Mouse (Mus musculus) ES-E14 (cell line): ENCODE measurements around the gene Hnrnpa3. TPM values are rescaled to one million over a fixed set of nuclear protein-coding genes. Genes with fewer than 3 reads are reported as not detected.

Experiments
- DNase-seq: peaks from one replicate; pipeline ENCODE4 v3.0.0-alpha.2; 2013; ENCODE audit warnings: low read depth, low spot score
- H3K27ac ChIP-seq: 2 replicates; pipeline ENCODE4 v1.5.1; 2012; ENCODE audit warnings: low read depth, mild to moderate bottlenecking, low read length, moderate library complexity, mixed read lengths; ENCODE audit not compliant: poor library complexity, insufficient read depth, severe bottlenecking
- H3K36me3 ChIP-seq: 2 replicates; pipeline ENCODE4 v1.6.1; 2012; ENCODE audit warnings: mild to moderate bottlenecking, low read length, moderate library complexity, mixed read lengths; ENCODE audit not compliant: control insufficient read depth, poor library complexity, insufficient read depth, severe bottlenecking
- H3K4me1 ChIP-seq, 2 experiments: fragments of 150-350 bp in 1 of 2; sonication (generic) in 1 of 2; 2 replicates each; pipeline ENCODE4 v1.6.1; 2012; ENCODE audit warnings: low read length in 2 of 2, mild to moderate bottlenecking in 1 of 2, mixed read lengths in 1 of 2; ENCODE audit not compliant: control insufficient read depth in 2 of 2, insufficient read depth in 2 of 2, poor library complexity in 1 of 2
- H3K4me3 ChIP-seq, 2 experiments: fragments of 150-350 bp in 1 of 2; sonication (generic) in 1 of 2; 2 replicates each; pipeline ENCODE4 v1.5.1; 2012; ENCODE audit warnings: low read length in 2 of 2, low read depth in 1 of 2, mild to moderate bottlenecking in 1 of 2, mixed read lengths in 1 of 2; ENCODE audit not compliant: insufficient read depth in 1 of 2, poor library complexity in 1 of 2, severe bottlenecking in 1 of 2
- H3K9ac ChIP-seq: 2 replicates; pipeline ENCODE4 v1.6.1; 2012; ENCODE audit warnings: low read depth, mild to moderate bottlenecking, low read length, mixed read lengths; ENCODE audit not compliant: poor library complexity, insufficient read depth, severe bottlenecking
- H3K9me3 ChIP-seq: fragments of 150-350 bp; sonication (generic); 2 replicates; pipeline ENCODE4 v1.6.1; 2012; ENCODE audit warnings: low read depth, mild to moderate bottlenecking, low read length; ENCODE audit not compliant: control insufficient read depth, insufficient read depth
- CHD2 ChIP-seq: IDR thresholded peaks from 2 replicates; pipeline ENCODE4 v1.6.1; 2014; ENCODE audit warnings: mild to moderate bottlenecking, low read depth, low read length, inconsistent platforms
- HCFC1 ChIP-seq: IDR thresholded peaks from 2 replicates; pipeline ENCODE4 v1.6.1; 2012; ENCODE audit warnings: low read length, inconsistent platforms, borderline replicate concordance; ENCODE audit not compliant: insufficient read depth
- MAFK ChIP-seq: IDR thresholded peaks from 2 replicates; pipeline ENCODE4 v1.6.1; 2014; ENCODE audit warnings: mild to moderate bottlenecking, low read depth, low read length, inconsistent platforms; ENCODE audit not compliant: insufficient read depth
- ZC3H11A ChIP-seq: IDR thresholded peaks from 2 replicates; pipeline ENCODE4 v1.6.1; 2012; ENCODE audit warnings: low read depth, mild to moderate bottlenecking, inconsistent platforms, low read length, borderline replicate concordance
- ZNF384 ChIP-seq: IDR thresholded peaks from 2 replicates; pipeline ENCODE4 v1.6.1; 2012; ENCODE audit warnings: low read depth, low read length, inconsistent platforms
- in situ Hi-C, 2 experiments: fragments of 600-800 bp; cut with MboI; formaldehyde crosslinking; loops; one replicate each; pipeline ENCODE4 v1.15.1; 2025; ENCODE audit warnings: low sequenced_read_pairs in 2 of 2, inconsistent platforms in 1 of 2; ENCODE audit not compliant: unreplicated experiment in 2 of 2
- total RNA-seq: library from RNA; depleted of rRNA; stranded (reverse); fragments of 300-350 nt; gene quantifications from 2 replicates; pipeline ENCODE4 v1.2.3, GENCODE M21; 2012

The Hnrnpa3 gene
- total RNA-seq, 1 experiment, result 166 TPM

DNA sequence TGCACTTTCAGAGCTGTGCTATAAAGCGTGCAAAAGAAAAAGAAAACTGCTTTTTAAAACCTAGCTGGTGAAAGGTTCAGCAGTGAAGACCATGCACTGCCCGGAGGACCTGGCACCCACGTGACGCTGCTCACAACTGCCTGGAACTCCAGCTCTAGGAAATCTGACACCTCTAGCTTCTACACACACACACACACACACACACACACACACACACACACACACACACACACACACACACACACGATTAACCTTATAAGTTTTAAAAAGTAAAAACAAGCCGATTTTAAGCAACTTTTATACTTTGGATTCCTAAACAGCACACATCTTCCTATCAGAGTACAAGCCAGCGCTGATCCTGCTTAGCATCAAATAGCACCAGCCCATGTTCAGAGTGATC is 22.4 kb downstream of the Hnrnpa3 start:
- TF ChIP-seq ZC3H11A, result no peak
- TF ChIP-seq MAFK, result no peak
- no peak for TF ChIP-seq HCFC1
- no peak; the same call in 1 of the 2 replicates for TF ChIP-seq ZNF384
- no peak for TF ChIP-seq CHD2
- peak overlapping the region; percentile 67; the same call in 1 of the 2 replicates for H3K27ac ChIP-seq
- H3K4me1 ChIP-seq, result peaks cover 13 to 14% of the 10 kb centered on the region in 2 experiments
- H3K9ac ChIP-seq, result peak overlapping the region; percentile 62; the same call in 1 of the 2 replicates
- no peak for DNase-seq
- H3K4me3 ChIP-seq, result peak overlapping the region; percentile 8 to 16; a peak in 1 of 4 replicates
- H3K36me3 ChIP-seq, result peaks cover 22% of the 10 kb centered on the region
- H3K9me3 ChIP-seq, result no peaks in the 10 kb centered on the region
- in situ Hi-C loops, result no loop called here

DNA sequence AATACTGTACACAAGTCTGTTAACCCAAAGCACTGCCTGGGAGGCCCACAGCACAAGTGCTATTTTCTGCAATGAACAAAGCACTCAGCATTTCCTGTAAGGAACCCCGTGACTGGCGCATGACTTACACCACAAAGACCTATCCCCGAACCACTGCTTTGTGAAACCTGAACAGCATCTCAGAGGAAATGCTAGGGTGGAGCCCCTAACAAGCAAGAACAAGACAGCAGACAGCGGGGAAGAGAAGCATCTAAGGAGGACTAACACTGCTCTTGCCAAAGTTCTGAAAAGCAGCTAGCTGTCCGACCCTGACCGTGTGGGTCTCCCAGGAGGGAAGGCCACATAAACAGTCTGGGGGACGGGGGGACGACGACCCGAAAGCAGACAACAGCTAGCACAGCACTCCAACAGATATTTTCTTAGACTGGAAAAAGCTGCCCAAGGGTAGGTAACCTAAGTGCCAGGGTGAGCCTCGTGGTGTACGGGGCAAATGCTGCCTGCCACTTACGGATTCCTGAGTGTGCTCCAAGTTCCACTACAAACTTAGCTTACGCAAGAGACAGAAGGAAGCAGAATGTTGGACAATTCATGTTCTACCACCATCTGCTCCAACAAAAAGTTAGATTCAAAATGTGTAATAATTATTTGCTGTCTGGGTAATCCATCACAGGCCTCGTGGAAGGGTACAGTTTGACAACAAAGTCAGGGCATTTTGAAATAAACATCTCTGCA is 24.1 kb downstream of the Hnrnpa3 start:
- peak overlapping the region; percentile 98 for H3K27ac ChIP-seq
- peaks cover 19 to 24% of the 10 kb centered on the region in 2 experiments for H3K4me1 ChIP-seq
- peaks cover 11% of the 10 kb centered on the region for H3K36me3 ChIP-seq
- no peaks in the 10 kb centered on the region for H3K9me3 ChIP-seq
- peak; percentile 89 for DNase-seq
- in situ Hi-C loops, result no loop called here
- peak; percentile 20; the same call in 1 of the 2 replicates for TF ChIP-seq MAFK
- TF ChIP-seq ZC3H11A, result no peak
- peak overlapping the region; percentile 5 to 26 for H3K4me3 ChIP-seq
- H3K9ac ChIP-seq, result peak overlapping the region; percentile 76

DNA sequence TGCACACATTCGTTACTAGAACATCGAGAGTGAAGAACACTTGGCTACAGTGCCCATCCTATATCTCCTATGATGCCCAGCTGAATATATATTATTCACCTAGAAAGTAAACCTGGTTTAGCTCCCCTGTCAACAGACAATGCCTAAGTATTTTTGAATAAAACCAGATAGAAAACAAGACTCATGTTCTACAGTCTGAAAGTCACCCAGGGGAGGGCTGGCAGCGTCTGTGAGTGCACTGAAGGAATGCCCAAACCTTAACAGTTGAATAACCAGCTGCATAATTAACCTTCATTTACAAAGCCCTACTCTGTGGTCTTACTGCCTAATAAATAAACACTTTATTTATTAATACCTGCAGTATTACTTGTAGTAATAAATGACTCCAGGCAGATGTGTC is 25.5 kb downstream of the Hnrnpa3 start:
- peaks cover 19 to 25% of the 10 kb centered on the region in 2 experiments for H3K4me1 ChIP-seq
- H3K4me3 ChIP-seq, result no peak overlapping the region
- no peak for DNase-seq
- in situ Hi-C loops, result no loop called here
- no peak overlapping the region for H3K27ac ChIP-seq
- TF ChIP-seq ZNF384 (no peak), HCFC1 (no peak), CHD2 (no peak), ZC3H11A (no peak), MAFK (no peak)
- H3K9ac ChIP-seq, result no peak overlapping the region
- H3K36me3 ChIP-seq, result peaks cover 3% of the 10 kb centered on the region; the same call in 1 of the 2 replicates
- no peaks in the 10 kb centered on the region for H3K9me3 ChIP-seq

DNA sequence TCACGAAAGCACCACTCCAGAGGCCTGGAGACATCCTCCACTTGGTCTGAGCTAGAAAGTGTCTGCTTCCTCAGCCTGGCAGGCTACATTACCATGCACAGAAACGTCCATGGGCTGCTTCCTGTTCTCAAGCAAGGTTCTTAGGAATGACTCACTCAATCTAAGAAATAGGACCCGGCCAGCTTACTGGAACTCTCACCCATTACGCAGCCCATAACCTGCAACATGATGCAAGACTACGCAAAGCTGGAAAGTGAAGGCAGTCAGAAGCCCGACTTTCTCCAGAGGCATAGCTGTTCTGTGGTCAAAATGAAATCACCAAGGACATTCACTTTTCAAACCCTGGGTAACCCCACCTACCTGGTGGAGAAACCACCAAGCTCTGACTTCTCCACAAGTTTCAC is 26.4 kb downstream of the Hnrnpa3 start:
- Histone ChIP-seq H3K36me3 (no peaks in the 10 kb centered on the region; the same call in 1 of the 2 replicates), H3K9me3 (no peaks in the 10 kb centered on the region), H3K4me3 (no peak overlapping the region), H3K9ac (no peak overlapping the region), H3K4me1 (peaks cover 18 to 25% of the 10 kb centered on the region in 2 experiments), H3K27ac (peak overlapping the region; percentile 38; the same call in 1 of the 2 replicates)
- no peak for TF ChIP-seq HCFC1
- no peak for TF ChIP-seq ZC3H11A
- TF ChIP-seq CHD2, result no peak
- no peak for TF ChIP-seq ZNF384
- no peak for TF ChIP-seq MAFK
- in situ Hi-C loops, result no loop called here
- DNase-seq, result no peak
